Mouse (Mus musculus) embryo, embryonic 11.5 days (tissue): ENCODE data around the gene Ddah2.
A peak's percentile ranks its signal among the peaks of the same experiment; 100 is the strongest.
"Not testable (repeated sequence)": the region's sequence is repeated elsewhere in the genome, so short reads cannot be mapped to it uniquely, and the experiment has no call there.

ENCODE experiments used
- DNase-seq: peaks from one replicate; pipeline ENCODE4 v3.0.0-alpha.2; 2012; ENCODE audit warnings: low read depth, low spot score

Ddah2 gene

GRCm38 (mm10) chr17:35027277-35028068 is 31.4 kb upstream of the Ddah2 start, which contains the start of gene Sapcd1:
TSS of gene Sapcd1 (minus strand) at chr17:35028016.
- no peak for DNase-seq

GRCm38 (mm10) chr17:35028315-35028714 is 30.5 kb upstream of the Ddah2 start:
- no peak for DNase-seq

- no peak for DNase-seq
Measured at GRCm38 (mm10) chr17:35029691-35030532, 28.9 kb upstream of the Ddah2 start.

GRCm38 (mm10) chr17:35031272-35031671 is 27.6 kb upstream of the Ddah2 start:
- DNase-seq, result no peak

- no peak for DNase-seq
Measured at GRCm38 (mm10) chr17:35031880-35032279, 27.0 kb upstream of the Ddah2 start.

GRCm38 (mm10) chr17:35032323-35032870 is 26.4 kb upstream of the Ddah2 start:
- DNase-seq, result no peak

- not testable (repeated sequence) for DNase-seq
Measured at GRCm38 (mm10) chr17:35033703-35034102, 25.1 kb upstream of the Ddah2 start.

GRCm38 (mm10) chr17:35034896-35035295 is 23.9 kb upstream of the Ddah2 start:
- DNase-seq, result no peak

- DNase-seq, result no peak
Measured at GRCm38 (mm10) chr17:35039121-35039873, 19.5 kb upstream of the Ddah2 start.

- no peak for DNase-seq
Measured at GRCm38 (mm10) chr17:35043794-35044193, 15.0 kb upstream of the Ddah2 start.

GRCm38 (mm10) chr17:35044904-35045806 is 13.7 kb upstream of the Ddah2 start:
- no peak for DNase-seq

GRCm38 (mm10) chr17:35045807-35046680 is 12.8 kb upstream of the Ddah2 start:
- DNase-seq, result no peak

GRCm38 (mm10) chr17:35046681-35047455 is 12.0 kb upstream of the Ddah2 start, which contains the start of gene Msh5:
TSS of gene Msh5 (minus strand) at chr17:35046745.
- peak; percentile 99 for DNase-seq

GRCm38 (mm10) chr17:35047688-35048087 is 11.1 kb upstream of the Ddah2 start:
- no peak for DNase-seq

GRCm38 (mm10) chr17:35048149-35048931 is 10.5 kb upstream of the Ddah2 start:
- DNase-seq, result no peak

GRCm38 (mm10) chr17:35048932-35049440 is 9.8 kb upstream of the Ddah2 start:
- no peak for DNase-seq

- peak; percentile 64 for DNase-seq
Measured at GRCm38 (mm10) chr17:35049561-35050016, 9.2 kb upstream of the Ddah2 start, which contains the start of gene Clic1. TSS of gene Clic1 (plus strand) at chr17:35049966.
